Mouse (Mus musculus) spleen, embryonic (tissue): ENCODE results near the gene Brix1.

Experiments used
- CTCF ChIA-PET: fragments of 350-600 bp; sonication (Branson Sonifier 250); formaldehyde crosslinking; loops from one replicate; lab custom pipeline; 2022; lab: Charles Lee

Brix1 gene

GRCm38 (mm10) chr15:10460986-10461385 is 24.8 kb downstream of the Brix1 start:
- CTCF ChIA-PET = interaction anchor here (0.5 kb wide), 1 partner anchor 55 kb away, joined by 4 read pairs; no protein-coding TSS in a partner anchor

GRCm38 (mm10) chr15:10447102-10447501 is 38.6 kb downstream of the Brix1 start:
- CTCF ChIA-PET = no interaction called here

- CTCF ChIA-PET = no interaction called here
Observed at GRCm38 (mm10) chr15:10442275-10442674, 43.5 kb downstream of the Brix1 start.

GRCm38 (mm10) chr15:10441493-10441892 is 44.3 kb downstream of the Brix1 start:
- CTCF ChIA-PET = no interaction called here

GRCm38 (mm10) chr15:10439963-10440362 is 45.8 kb downstream of the Brix1 start:
- CTCF ChIA-PET = no interaction called here

GRCm38 (mm10) chr15:10436893-10437292 is 48.9 kb downstream of the Brix1 start:
- CTCF ChIA-PET = no interaction called here

- CTCF ChIA-PET = no interaction called here
Observed at GRCm38 (mm10) chr15:10426545-10427266, 59.0 kb downstream of the Brix1 start.

GRCm38 (mm10) chr15:10426124-10426523 is 59.6 kb downstream of the Brix1 start:
- CTCF ChIA-PET = no interaction called here
